Mouse (Mus musculus) bone marrow macrophage, adult 2 months (primary cell): ENCODE results near the gene Tff3.

ENCODE experiments used
- CTCF ChIP-seq: IDR thresholded peaks from 2 replicates; pipeline ENCODE4 v1.5.1; 2012; ENCODE audit warnings: low read depth, mild to moderate bottlenecking, low read length, moderate library complexity
- POLR2A ChIP-seq: IDR thresholded peaks from 2 replicates; pipeline ENCODE4 v1.6.1; 2012; ENCODE audit warnings: mild to moderate bottlenecking, low read depth, low read length, borderline replicate concordance

- TF ChIP-seq POLR2A (no peak), CTCF (no peak)
Observed at GRCm38 (mm10) chr17:31094781-31095180, 34.7 kb downstream of the Tff3 start.
